Mouse (Mus musculus): ENCODE measurements around the gene Hacl1.

GRCm38 (mm10) chr14:31665566-31665940 is 24.5 kb upstream of the Hacl1 start:
- TF ChIP-seq CTCF (IDR thresholded peaks at IDR 0.05; ENCODE audit: low read depth) = no peak
- no peak for TF ChIP-seq EP300 (IDR thresholded peaks at IDR 0.05; ENCODE audit: low read depth)
